Mouse (Mus musculus) activated CD4-positive, CD25-positive, alpha-beta regulatory T cell (primary cell): ENCODE data around the gene Gm21996. TPM values are rescaled to one million over a fixed set of nuclear protein-coding genes. Genes with fewer than 3 reads are reported as not detected.

ENCODE experiments used
- polyA plus RNA-seq, 2 experiments: library from polyadenylated mRNA; unstranded; fragments of 100-300 nt; shearing (Covaris generic); gene quantifications; one replicate each; pipeline ENCODE4 v1.2.1; 2017

Gene Gm21996
- polyA plus RNA-seq: not detected

GRCm38 (mm10) chrY:89745432-89745831, at the start of gene Gm21996:
Gene Gm21996 (minus strand): TSS chrY:89745532.

